Mouse (Mus musculus) left cerebral cortex, adult 9 months (tissue): ENCODE results near the gene Jarid2.
A peak's percentile ranks its signal among the peaks of the same experiment; 100 is the strongest.

Experiments
- DNase-seq, 2 experiments: peaks; one replicate each; pipeline ENCODE4 v3.0.0; 2022; ENCODE audit warnings: low spot score in 2 of 2

Jarid2 gene

DNA sequence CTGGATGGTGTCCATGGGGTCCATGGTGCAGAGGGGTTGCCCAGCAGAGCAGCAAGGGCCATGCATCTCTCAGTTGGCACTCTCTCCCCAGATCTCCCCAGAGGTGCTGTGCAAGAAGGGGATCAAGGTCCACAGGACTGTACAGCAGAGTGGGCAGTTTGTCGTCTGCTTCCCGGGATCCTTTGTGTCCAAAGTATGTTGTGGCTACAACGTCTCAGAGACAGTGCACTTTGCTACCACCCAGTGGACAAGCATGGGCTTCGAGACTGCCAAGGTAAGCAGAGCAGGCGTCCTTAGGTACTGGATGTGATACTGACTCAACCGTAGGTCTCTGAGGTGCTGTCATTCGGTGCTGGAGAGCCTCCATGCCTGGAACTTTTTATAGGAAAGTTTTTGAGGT lies 184.3 kb downstream of the Jarid2 start:
- DNase-seq, result no peak

DNA sequence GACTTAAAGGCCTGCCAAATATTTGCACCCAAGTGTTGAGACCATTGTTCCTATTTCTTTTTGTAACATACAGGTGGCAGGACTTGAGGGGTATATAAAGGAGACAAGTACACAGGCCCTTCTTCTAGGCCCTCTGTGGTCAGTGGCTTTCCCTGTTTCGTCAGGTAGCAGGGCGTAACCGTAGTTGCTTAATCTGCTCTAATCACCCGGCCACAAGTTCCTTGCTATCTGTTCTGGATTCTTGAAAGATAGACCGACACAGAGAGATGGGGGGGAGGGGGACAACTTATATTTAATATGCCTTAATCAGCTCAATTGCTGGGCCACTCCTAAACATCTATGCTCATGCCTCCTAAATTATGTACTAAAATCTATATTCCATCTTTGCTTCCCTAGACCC lies 186.1 kb downstream of the Jarid2 start:
- DNase-seq, result no peak

DNA sequence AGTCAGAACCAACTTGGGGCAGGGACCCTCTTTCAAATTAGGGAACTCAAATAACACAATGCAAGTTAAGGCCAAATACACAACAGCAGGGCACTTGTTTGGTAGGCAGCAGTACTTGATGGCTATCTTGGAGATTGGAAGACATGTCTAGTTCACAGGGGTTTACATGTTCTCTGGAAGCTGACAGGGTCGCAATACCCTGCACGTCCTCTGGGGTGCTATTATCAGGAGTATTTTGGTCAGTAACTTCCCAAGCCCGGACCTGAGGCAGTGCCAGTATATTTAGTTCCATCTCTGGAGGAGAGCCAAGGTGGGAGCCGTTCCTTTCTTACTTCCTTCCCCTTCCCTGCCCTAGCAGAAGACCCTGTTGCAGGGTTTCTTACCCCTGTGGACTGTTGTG lies 186.7 kb downstream of the Jarid2 start:
- no peak for DNase-seq

DNA sequence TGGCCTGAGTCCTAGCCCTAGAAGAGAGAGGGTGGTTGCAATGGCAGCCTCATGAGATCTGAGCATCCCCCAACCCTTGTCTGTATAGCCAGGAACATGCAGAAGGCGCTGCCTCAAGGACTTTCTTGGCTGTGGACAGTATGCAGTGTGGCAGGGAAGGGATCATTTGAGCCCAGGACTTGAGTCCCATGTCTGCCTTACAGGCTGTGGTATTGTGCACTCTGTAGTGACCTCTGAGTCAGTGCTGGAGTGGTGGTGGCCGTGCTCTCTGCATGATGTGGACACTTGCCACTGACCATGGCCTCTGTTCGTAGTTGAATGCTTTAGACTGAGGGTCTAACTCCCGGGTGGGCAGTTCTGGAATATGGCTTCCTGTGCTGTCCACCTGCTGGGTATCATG lies 187.9 kb downstream of the Jarid2 start:
- DNase-seq, result no peak

DNA sequence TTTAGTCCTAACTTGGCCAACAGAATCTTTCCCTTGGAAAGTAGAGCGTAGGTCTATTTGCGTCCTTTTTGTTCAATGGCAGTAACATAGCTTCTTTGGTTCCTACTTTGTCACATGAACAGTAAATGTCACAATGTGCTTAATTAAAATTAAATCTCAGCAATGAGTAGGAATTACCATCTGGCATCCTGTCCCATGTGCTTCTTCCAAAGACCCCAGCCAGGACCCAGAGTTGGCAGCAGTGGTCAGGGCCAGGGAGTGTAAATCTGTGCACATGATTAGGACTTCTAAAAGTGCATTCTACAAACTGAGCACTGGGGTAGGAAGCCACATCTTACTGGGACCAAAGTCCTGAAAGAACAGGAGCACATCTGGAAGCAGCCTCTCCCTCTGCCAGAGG lies 189.0 kb downstream of the Jarid2 start:
- DNase-seq, result no peak

DNA sequence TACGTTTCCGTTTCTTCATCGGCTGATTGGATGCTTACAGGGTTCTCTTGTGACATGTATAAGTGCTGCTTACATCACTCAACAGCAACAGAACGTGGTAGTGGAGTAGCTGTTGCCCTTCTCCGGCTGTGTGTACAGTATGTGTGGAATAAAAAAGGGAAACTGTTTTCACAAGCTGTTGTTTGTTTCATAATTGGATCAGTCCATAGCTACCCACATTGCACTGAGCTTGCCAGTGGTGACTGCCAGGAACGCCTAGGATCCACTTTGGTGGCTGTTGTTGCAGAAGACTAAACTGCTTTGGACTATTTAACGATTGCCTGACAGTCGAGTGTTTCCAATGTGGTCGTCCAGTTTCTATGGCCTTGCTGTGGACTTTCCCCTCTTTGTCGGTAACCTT lies 191.8 kb downstream of the Jarid2 start:
- DNase-seq, result peak in 1 of 2 experiments; percentile 39

DNA sequence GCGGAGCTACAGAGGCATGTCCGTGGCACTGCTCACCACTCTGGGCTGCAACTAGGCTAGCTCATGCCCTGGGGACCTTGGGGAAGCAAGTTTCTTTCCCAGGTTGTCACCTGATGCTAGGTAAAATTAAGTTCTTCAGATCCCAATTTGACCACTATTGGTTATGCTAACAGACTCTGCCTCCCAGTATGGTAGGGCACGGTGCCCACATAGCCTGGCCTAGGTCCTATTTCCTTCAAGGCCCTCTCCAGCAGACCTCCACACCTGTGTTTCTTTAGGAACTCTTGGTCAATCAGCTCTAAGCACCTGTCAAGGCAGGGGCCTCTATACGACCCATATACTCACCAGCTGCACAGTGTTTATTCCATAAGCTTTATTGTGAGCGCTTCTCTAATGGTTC lies 192.4 kb downstream of the Jarid2 start:
- no peak for DNase-seq

DNA sequence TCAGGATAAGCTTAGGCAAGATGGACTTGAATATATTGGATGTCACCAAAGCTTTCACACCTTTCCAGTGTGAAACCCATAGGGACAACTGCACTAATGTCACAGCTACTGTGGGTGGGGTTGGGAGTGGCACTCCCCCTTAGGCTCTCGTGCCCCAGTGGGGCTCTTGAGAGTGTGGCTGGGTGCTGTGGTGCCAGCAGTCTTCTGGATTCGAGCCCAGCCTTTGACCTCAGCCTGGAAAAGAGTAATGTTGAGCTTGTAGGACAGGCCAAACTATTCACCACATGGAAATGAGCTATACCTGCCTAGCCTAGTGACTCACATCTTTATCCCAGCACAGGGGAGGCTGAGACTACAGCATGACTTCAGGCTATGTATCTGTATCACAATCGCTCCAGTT lies 194.8 kb downstream of the Jarid2 start:
- DNase-seq, result no peak

DNA sequence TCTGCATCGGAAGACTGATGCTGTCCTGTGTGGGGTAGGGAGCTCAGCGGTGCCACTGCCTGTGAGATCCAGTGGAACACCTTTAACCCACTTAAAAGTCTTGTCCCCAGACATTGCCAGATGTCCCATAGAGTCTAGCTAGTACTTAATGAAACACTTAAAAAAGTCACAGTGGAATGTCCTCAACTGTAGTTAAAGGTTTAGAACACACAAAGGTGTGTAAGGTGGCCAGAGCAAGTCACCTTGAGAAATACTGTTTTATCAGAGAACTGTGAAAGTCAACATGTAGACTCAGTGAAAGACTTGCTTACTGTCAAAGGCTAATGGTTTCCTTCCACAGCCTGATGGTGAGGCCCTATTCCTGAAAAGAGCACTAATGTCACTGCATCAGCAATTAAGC lies 195.9 kb downstream of the Jarid2 start:
- DNase-seq, result no peak

DNA sequence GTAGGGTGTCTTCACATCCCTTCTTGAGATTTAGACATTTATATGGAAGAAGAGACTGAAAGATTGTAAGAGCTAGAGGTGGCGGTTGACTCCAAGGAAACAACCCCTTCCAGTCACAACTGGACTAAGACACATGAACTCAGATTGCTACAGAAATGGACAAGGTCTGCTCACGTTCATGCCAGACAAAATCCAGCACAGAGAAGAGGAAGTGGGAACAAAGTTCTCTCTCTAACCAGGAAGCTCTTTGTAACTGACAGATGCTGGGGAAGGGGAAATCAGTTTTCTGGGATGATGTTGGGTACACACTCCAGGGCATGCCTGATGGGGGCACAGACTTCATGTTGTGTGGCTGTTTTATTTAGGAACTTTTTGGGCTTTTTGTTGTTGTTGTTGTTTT lies 197.0 kb downstream of the Jarid2 start:
- DNase-seq, result no peak

DNA sequence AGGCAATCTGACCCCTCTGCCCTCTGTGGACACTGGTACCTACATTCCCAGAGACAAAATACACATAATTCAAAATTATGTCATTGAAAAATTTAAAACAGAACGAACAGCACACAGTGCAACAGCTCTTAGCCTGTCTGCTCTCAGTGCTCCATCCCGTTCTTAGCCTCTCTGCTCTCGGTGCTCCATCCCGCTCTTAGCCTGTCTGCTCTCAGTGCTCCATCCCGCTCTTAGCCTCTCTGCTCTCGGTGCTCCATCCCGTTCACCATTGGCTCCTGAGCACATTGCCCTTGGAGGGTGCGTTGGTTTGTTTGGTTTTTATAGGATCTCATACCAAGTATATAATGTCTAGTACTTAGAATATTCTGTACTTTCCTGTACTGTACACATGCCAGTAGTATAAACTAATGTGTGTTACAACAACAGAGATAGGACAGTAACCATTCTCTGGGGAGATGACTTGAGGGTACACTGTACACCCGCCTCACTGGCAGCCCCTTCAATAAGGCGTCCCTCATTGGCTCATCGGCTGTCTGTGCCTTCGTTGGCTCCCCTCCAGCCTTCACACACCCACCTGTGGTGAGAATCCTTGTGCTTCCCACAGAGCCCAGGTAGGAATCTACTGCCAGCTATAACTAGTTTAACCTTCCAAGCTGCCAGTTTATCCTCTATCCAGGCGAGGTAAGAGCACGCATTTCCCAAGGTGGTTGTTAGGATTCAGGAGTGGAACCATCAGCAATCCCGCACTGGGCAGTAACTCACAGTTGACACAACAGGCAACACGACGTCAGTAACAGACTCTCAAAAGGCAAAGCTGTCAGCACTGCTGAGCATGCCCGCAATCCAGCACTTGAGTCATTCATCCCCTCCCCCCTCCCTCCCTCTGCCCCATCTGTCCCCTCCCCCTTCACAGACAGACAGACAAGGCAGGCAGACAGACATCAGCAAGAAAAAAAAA lies 203.3 kb downstream of the Jarid2 start:
- DNase-seq, result no peak

DNA sequence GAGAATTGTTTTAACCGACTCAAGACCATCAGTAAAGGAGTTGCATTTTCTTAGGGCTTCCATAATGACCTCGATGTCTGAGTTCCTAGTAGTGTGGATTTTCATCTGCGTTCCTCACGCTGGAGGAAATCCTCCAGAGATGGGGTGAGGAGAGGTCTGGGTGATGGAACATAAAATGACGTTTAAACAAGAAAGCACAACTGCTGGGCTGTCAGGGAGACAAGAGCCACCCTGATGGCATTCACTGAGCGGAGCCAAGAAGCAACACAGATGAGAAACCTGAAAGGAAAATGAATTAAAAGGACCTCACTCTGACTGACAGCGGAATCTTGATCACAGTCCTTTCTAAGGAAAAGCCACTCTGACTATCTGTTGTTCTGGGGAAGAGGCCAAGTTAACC lies 204.3 kb downstream of the Jarid2 start:
- no peak for DNase-seq

DNA sequence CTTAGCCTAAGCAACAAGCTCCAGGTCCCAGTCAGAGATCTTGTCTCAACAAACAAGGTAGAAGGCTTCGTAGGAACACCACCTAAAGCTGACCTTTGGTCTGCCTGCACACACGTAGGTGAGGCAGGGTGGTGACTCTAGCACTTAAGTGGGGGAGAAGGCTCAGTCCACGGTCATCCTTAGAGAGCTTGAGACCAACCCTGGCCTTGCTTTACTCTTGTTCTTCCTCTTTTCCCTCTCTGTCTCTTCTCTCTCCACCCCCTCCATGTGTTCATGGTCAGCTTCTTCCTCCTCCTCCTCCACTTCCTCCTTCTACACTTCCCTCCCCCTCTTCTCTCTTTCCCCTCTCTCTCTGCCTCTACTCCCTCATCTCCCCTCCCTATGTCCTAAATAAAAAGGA lies 208.4 kb downstream of the Jarid2 start:
- DNase-seq, result no peak

DNA sequence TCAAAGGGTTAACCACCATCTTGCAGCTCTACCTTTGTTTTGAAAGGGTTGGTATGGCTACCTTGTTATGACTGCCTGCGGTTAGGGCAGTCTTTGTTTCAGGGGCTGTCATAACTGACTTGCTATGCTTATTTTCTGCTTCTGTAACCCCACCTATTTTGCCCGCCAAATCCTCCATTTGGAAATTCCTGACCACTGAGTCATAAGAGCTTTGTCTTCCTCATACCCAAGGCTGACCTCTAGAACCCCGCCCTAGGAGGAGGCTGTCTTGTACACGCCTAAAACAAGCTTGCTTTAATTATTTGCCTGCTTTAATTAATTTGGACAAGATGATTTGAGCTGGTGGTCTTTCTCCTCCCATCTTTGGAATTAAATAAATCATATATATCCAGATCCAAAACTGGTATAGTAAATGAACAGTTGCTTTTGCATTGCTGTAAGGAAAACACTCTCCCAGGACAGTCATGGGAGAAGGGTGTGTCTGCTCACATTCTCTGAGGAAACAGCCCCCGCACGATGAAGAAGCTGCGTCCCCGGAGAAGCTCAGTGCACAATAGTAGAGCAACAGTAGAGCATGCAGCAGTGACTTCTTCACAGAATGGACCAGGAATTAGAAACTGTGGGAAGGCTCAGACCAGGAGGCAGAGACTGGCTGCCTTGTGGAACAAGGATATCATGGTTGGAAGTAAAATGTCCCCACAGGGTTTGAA lies 210.2 kb downstream of the Jarid2 start:
- no peak for DNase-seq

DNA sequence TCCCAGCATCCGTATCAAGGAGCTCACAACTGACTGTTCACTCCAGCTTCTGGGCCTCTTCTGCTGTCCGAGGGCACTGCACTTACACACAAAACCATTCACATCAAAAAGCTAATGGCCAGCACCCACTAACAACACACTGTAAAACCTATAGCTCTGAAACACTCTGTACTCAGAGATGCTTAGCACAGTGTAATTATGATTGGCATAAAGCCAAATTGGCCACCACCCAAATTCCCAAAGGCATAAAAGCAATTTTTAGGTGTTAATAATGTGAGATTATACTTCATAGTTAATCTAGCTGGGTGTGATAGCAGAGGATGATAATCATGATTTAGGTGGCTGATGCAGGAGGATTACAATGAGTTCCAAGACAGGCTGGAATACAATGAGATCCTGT lies 214.3 kb downstream of the Jarid2 start:
- no peak for DNase-seq

DNA sequence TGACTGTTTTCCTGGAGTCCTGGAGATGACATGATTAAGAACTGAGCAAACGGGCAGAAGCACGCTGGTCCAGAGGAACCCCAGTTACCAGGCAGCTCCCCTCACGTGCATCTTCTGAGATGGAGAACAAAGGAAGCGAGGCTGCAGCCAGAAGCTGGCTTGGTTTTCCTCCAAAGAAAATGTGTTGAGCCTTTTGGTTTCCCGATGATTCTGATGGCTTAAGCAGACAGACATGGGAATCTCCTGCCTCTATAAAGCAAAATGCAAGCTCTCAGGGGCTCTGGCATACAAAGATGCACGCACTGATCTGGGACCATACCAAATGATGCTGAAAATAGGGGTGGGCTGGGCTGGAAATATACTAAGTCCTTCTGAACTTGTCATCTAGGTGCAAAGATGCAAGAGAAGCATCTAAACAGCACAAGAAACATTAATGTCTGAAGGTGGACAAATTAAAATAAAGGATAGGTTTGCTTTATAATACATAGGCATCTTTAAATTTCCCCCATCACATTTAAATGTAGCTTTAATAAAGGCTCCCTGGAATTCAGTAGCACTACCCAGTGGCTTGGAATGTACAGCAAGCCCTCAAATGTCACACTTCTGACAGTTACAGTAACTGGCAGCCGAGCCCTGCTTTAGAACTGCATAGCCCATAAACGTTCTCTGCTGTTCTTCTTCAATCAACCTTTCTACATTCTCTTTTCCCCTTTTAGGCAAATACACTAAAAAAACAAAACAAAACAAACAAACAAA lies 217.8 kb downstream of the Jarid2 start:
- peak in 1 of 2 experiments; percentile 57 for DNase-seq

DNA sequence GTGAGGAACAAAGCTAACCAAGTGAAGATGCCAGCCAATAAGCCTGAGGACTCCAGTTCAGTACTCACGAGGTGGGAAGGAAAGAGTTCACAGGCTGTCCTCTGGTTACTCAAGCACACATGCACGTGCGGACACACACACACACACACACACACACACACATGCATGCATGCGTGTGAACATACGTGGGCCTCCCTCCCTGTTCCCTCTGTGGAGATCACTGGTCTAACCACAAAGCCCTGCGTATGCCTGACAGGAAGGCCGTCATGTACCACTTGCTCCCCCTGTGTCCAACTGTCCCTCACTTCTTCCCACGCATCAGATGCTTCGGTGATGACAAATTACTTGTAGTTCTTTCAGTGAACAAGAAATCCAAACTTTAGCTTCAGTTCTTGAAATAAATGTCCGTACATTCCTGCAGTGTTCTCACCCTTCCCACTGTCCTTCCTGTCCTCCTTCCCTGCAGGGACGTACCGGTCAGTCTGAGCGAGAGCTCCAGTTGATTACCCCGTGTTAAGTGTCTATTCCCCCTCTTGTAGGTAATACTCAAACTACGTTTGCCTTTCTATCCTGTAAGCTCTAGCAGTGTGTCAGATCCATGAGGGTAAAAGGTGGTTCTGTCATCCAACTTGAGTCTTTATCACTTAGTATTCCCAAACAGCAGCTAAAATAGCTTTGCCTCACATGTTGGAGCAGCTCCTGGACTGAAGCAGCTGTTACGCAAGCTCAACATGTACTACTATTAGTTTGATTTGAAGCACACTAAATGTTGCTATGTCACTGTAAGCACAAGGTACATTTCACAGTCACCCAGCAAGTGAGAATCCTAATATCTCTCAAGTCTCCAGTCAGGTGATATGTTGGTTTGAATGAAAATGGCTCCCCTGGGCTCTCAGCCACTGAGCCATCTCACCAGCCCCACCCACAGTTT lies 219.3 kb downstream of the Jarid2 start:
- peak in 1 of 2 experiments; percentile 51 for DNase-seq

DNA sequence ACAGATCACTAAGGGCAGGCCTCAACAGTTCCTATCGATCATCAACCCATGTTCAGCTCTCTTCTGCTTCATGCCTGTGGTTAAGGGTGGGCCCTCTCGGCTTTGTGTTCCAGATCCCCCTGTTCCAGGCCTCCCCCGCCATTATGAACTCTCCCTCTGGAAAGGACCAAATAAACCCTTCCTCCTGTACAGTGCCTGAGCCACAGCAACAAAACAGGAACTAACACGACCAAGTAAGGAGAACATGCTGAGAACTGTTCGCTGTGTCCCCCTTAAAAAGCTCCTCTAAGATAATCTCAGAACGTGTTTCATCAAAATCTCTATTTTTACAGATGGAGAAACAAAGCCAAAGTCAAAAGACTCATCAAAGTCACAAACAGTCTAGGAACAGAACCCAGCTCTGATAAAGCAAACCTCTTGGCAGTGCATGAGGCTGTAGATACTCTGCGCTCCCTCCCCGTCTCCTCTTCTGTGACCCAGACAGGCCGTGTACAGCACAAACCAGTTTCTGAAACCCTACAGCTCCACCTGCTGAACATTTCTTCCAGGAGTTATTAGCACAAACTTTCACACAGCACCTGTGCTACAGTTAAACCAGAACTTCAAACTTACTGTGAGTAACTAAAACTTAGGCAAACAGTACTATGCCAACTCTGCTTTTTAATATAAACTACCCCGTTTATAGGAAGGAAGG lies 223.3 kb downstream of the Jarid2 start:
- DNase-seq, result no peak

DNA sequence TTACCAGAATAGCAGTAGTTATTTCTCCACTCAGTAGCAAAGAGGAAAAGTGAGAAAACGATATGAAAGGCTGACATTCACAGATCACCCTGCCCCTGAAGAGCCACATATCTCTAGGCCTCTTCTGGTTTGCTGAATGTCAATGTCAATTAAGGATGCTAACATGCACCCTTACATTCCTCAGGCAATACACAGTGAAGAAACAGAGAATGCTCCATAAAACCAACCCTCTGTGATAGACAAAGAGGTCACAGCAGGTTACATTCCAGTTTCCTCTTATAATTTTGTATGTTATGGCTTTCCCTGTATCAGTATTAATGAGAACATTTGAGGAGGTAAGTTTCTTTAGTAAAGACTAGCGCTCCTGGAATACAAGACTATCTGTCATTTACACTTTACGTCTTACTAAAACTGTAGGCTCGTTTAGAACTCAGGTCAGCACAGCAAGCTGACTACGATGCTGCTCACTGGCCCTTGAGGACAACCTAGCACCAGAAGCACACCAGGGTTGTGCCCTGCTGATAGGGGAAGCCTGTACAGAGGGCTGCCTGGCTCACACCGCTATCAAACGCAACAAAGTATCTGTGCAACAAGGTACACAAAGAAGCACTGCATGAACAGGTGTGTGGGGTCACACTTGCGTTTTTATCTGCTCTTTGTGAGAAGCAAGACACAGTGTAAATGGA lies 224.4 kb downstream of the Jarid2 start:
- no peak for DNase-seq

DNA sequence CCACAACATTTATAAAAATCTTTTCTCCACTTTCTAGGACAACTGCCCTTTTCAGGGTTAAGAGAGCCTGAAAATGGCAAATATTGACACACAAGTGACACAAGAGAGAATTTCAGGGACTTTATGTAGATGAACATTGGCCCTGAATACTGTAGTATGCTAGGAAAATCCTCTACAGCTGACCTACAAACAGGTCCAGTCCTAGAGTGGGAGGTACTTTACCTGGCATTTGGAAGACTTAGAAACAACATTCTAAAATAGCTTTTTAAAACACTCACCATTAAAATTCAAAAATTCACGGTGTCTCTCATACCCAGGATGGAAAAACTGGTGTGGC lies 224.9 kb downstream of the Jarid2 start:
- DNase-seq, result no peak
